Mouse (Mus musculus) neural tube, embryonic 11.5 days (tissue): ENCODE measurements at regions not wholly inside any gene's neighbourhood (a gene's known extent, or its start where the extent isn't known, plus 50 kb on each side); places are given as distances from the start of the nearest gene placed in this dataset.

Source experiments
- ATAC-seq: fragments of 200-750 bp; cut with Nextera tagmentation; 2 replicates; pipeline ENCODE4 v1.8.0; 2017; ENCODE audit warnings: moderate number of reproducible peaks, mild to moderate bottlenecking, moderate TSS enrichment, moderate library complexity; ENCODE audit not compliant: insufficient read depth, low FRiP score, low TSS enrichment
- DNase-seq: peaks from one replicate; pipeline ENCODE4 v3.0.0-alpha.2; 2015; ENCODE audit warnings: low spot score
- H3K27ac ChIP-seq: fragments of 300-500 bp; sonication (generic); 2 replicates; pipeline ENCODE4 v1.5.1; 2014; ENCODE audit warnings: low read depth, mild to moderate bottlenecking, low read length
- H3K27me3 ChIP-seq: fragments of 300-500 bp; sonication (generic); 2 replicates; pipeline ENCODE4 v1.6.1; 2014; ENCODE audit warnings: mild to moderate bottlenecking, low read length, mixed read lengths; ENCODE audit not compliant: control insufficient read depth, insufficient read depth
- H3K36me3 ChIP-seq: fragments of 300-500 bp; sonication (generic); 2 replicates; pipeline ENCODE4 v1.6.1; 2014; ENCODE audit warnings: mild to moderate bottlenecking, low read length, moderate library complexity, mixed read lengths; ENCODE audit not compliant: control insufficient read depth, insufficient read depth
- H3K4me1 ChIP-seq: fragments of 300-500 bp; sonication (generic); 2 replicates; pipeline ENCODE4 v1.6.1; 2014; ENCODE audit warnings: low read length, mixed read lengths; ENCODE audit not compliant: control insufficient read depth, insufficient read depth
- H3K4me2 ChIP-seq: fragments of 300-500 bp; sonication (generic); 2 replicates; pipeline ENCODE4 v1.6.1; 2014; ENCODE audit warnings: low read depth, mild to moderate bottlenecking, moderate library complexity
- H3K4me3 ChIP-seq: fragments of 300-500 bp; sonication (generic); 2 replicates; pipeline ENCODE4 v1.5.1; 2014; ENCODE audit warnings: low read depth, low read length
- H3K9ac ChIP-seq: fragments of 300-500 bp; sonication (generic); 2 replicates; pipeline ENCODE4 v1.6.1; 2014; ENCODE audit warnings: mild to moderate bottlenecking, low read length
- H3K9me3 ChIP-seq: fragments of 300-500 bp; sonication (generic); 2 replicates; pipeline ENCODE4 v1.6.1; 2016; ENCODE audit warnings: low read length; ENCODE audit not compliant: control insufficient read depth
- WGBS: fragments of 180-500 bp; shearing (Covaris S2); extraction: QIAGEN DNeasy Blood & Tissue Kit; methylation state at CpG from one replicate; pipeline ENCODE4 v1.1.7; 2014; 5-methylcytosine and 5-hydroxymethylcytosine counted together

DNA sequence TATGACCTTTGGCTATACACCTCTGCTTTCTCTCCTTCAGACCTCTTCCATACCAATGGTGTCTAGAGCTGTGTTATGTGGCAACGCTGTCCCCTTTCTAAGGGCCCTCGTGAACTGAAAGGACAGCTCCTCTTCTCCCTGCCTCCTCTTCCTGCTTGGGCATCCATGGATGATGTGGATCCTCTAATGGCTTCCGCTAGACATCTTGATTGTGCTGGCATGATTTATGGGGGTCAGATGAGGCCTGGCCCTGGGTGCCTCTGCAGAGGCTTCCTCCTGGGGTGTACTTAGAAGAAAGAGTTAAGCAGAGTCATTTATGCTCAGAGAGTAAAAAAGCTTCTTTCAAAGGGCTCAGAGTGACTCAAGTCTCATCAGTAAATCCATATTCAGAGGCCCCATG is 131.5 kb upstream of the 9630041A04Rik start:
- no peaks in the 10 kb centered on the region for H3K27me3 ChIP-seq
- DNase-seq (peak; percentile 48), ATAC-seq (no peak)
- H3K4me3 ChIP-seq: no peak overlapping the region
- H3K4me1 ChIP-seq: peaks cover 15% of the 10 kb centered on the region
- H3K27ac ChIP-seq: no peak overlapping the region
- H3K36me3 ChIP-seq: no peaks in the 10 kb centered on the region
- no peaks in the 10 kb centered on the region for H3K9me3 ChIP-seq
- WGBS: 9% methylated on average over 3 of the region's 3 CpGs
- no peak overlapping the region for H3K9ac ChIP-seq
- H3K4me2 ChIP-seq: no peak overlapping the region

DNA sequence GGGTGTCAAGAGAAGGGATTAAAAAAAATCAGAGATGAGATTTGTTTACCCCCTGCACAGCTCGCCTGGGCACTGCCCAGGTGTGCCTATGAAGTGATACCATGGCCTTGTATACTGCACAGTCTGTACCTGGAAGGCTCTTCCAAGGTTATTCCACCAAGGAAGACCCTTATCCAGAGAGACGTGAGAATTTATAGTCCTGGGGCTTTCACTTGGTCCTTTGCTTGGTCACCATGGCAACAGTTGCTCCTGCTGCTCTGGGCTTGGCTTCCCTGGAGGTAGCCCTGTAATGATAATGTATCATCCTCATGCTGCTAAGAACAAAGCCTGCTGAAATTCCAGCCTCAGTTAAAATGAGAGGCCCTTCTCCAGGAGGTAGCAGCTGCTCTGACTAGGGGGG is 143.7 kb upstream of the 9630041A04Rik start:
- H3K4me3 ChIP-seq: no peak overlapping the region
- 28% methylated on average over 2 of the region's 2 CpGs for WGBS
- ATAC-seq (peak; percentile 69), DNase-seq (peak; percentile 57)
- H3K9ac ChIP-seq: no peak overlapping the region
- H3K4me1 ChIP-seq: peaks cover 8% of the 10 kb centered on the region
- H3K27ac ChIP-seq: 0 out of 2 replicates have a peak overlapping the region, but pooled peaks have one; percentile 2
- H3K9me3 ChIP-seq: no peaks in the 10 kb centered on the region
- no peaks in the 10 kb centered on the region for H3K36me3 ChIP-seq
- no peaks in the 10 kb centered on the region for H3K27me3 ChIP-seq
- no peak overlapping the region for H3K4me2 ChIP-seq

DNA sequence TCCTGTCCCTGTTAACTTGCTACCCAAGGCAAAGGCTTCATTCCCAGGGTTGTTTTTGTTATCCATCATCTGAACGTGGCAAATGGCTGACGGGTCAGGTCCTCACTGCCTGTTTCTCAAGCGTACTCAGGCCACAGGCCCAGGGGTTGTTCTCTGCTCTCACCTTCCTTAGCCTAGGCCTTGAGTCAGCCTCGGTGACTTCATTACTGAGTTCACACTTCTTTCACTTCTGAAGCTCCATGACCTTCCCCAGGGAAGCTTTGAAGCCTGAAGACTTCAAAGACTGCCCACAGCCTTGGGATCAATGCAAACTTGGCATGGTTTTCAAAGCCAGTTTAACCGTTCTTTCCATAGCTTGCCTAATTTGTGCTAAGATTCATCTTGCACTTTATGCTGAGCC is 145.3 kb upstream of the 9630041A04Rik start:
- no peaks in the 10 kb centered on the region for H3K27me3 ChIP-seq
- peaks cover 8% of the 10 kb centered on the region for H3K4me1 ChIP-seq
- H3K9me3 ChIP-seq: no peaks in the 10 kb centered on the region
- H3K36me3 ChIP-seq: no peaks in the 10 kb centered on the region
- no peak overlapping the region for H3K27ac ChIP-seq
- DNase-seq (no peak), ATAC-seq (no peak)
- WGBS: 61% methylated on average over 5 of the region's 5 CpGs
- no peak overlapping the region for H3K4me2 ChIP-seq
- H3K4me3 ChIP-seq: no peak overlapping the region
- no peak overlapping the region for H3K9ac ChIP-seq

DNA sequence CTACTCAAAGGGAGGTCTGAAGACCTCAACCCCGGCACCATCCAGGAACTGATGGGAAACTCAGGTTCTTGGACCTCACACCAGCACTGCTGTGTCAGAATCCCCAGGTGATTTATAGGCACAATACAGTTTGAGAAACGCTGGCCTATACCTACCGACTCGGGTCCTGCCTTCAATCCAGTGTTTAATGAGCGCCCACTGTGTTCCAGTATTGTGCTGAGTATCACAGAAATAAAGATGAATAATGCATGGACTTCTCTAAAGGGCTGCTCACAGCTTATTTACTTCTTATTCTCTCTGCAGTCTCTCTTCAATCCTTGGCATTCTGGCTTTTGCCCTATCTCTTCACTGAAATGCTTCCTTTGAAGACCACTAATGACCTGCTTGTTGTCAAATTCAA is 146.8 kb upstream of the 9630041A04Rik start:
- H3K9ac ChIP-seq: no peak overlapping the region
- DNase-seq: no peak
- no peaks in the 10 kb centered on the region for H3K27me3 ChIP-seq
- no peaks in the 10 kb centered on the region for H3K36me3 ChIP-seq
- 59% methylated on average over 5 of the region's 5 CpGs for WGBS
- no peaks in the 10 kb centered on the region for H3K9me3 ChIP-seq
- no peak overlapping the region for H3K4me2 ChIP-seq
- peaks cover 8% of the 10 kb centered on the region for H3K4me1 ChIP-seq
- no peak overlapping the region for H3K27ac ChIP-seq
- H3K4me3 ChIP-seq: no peak overlapping the region
- ATAC-seq: no peak

DNA sequence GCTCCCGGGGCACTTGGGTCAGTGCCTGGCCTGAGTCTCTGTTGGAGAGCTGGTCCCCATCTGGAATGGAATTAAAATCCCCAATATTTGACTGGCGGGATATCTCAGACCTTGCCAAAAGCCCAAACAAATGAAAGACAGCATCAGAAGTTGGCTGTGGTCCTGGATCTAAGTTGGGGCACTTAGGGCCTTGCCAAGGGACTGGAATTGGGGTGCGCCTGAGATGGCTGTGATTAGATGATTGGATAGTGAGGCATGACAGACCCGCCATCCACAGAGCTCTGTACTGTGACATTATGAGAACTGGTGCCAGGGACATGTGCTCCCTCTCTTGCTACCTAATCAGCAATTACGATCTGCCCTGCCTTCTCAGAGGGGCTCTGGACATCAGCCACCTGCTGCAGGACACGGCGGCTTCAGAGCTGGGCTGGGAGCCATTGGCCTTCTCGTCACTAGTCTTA is 151.0 kb upstream of the 9630041A04Rik start:
- H3K4me1 ChIP-seq: no peaks in the 10 kb centered on the region
- 92% methylated on average over 8 of the region's 8 CpGs for WGBS
- H3K9me3 ChIP-seq: no peaks in the 10 kb centered on the region
- no peak overlapping the region for H3K4me3 ChIP-seq
- no peaks in the 10 kb centered on the region for H3K36me3 ChIP-seq
- no peak overlapping the region for H3K4me2 ChIP-seq
- ATAC-seq (no peak), DNase-seq (no peak)
- H3K27me3 ChIP-seq: no peaks in the 10 kb centered on the region
- no peak overlapping the region for H3K27ac ChIP-seq
- no peak overlapping the region for H3K9ac ChIP-seq

DNA sequence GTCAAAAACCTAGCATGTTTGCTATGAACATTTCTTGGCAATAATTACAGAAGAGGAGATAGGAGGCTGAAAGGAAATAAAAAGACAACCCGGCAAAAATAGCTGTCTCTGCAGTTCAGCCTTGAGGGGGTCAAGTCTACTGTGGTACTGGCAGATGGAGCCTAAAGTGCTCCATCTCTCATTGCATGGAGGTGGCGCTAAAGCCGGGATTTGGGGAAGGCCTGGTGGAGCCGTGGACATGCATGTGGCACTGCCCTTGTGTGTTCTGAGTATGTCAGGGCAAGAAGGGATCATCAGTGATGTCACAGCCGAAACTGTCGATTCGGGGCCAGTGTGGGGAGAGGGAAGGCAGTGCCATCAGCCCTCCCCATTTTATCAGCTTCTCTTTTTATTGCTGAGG is 161.3 kb upstream of the 9630041A04Rik start:
- Histone ChIP-seq H3K9ac (no peak overlapping the region), H3K27ac (no peak overlapping the region), H3K9me3 (no peaks in the 10 kb centered on the region), H3K4me2 (no peak overlapping the region), H3K4me3 (no peak overlapping the region), H3K4me1 (no peaks in the 10 kb centered on the region), H3K36me3 (no peaks in the 10 kb centered on the region), H3K27me3 (no peaks in the 10 kb centered on the region)
- ATAC-seq (no peak), DNase-seq (no peak)
- 71% methylated on average over 7 of the region's 7 CpGs for WGBS

DNA sequence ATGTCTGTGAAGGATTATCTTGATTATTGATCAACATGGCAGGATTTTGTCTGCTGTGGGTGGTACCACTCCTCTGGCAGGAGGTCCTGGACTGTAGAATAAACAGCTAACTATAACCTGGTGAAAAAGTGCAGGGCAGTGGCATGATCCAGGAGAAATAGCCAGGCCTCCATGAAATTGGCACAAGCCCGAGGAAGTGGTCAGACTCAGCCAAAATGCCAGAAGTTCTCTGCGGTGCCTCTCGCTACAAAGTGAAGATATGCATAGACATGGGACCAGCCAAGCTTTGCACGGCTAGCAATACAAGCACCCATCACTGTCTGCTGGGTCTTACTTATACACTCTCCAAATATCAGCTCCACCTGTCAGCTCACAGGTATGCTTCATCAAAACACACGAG is 167.6 kb upstream of the 9630041A04Rik start:
- H3K4me2 ChIP-seq: no peak overlapping the region
- no peak overlapping the region for H3K4me3 ChIP-seq
- ATAC-seq (no peak), DNase-seq (no peak)
- H3K27ac ChIP-seq: no peak overlapping the region
- H3K36me3 ChIP-seq: no peaks in the 10 kb centered on the region
- no peak overlapping the region for H3K9ac ChIP-seq
- H3K27me3 ChIP-seq: no peaks in the 10 kb centered on the region
- no peaks in the 10 kb centered on the region for H3K9me3 ChIP-seq
- 95% methylated on average over 5 of the region's 5 CpGs for WGBS
- H3K4me1 ChIP-seq: 0 out of 2 replicates have a peak, but pooled peaks cover 3% of the 10 kb centered on the region

DNA sequence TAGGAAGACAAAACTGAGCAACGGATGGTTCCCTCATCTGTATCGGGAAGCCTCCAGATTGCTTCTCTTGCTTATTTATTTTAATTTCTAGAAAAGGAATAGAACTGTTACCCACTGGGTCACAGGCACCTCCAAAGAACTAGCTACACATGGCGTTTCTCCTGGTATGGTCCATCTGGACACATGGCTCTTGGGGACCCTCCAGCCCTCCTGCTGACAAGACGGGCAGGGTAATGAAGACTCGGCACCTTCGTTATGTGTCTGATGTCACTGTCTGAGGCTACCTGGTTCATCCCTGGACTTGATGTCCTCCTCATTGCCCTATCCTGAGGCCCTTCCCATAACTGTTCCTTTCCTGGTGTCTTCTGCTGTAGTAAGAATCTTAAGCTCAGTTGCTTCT is 170.3 kb upstream of the 9630041A04Rik start:
- H3K4me1 ChIP-seq: 0 out of 2 replicates have a peak, but pooled peaks cover 3% of the 10 kb centered on the region
- H3K27ac ChIP-seq: no peak overlapping the region
- H3K9me3 ChIP-seq: no peaks in the 10 kb centered on the region
- no peak for DNase-seq
- no peak overlapping the region for H3K4me3 ChIP-seq
- H3K9ac ChIP-seq: no peak overlapping the region
- no peaks in the 10 kb centered on the region for H3K27me3 ChIP-seq
- H3K4me2 ChIP-seq: no peak overlapping the region
- no peaks in the 10 kb centered on the region for H3K36me3 ChIP-seq
- ATAC-seq: no peak
- 90% methylated on average over 6 of the region's 6 CpGs for WGBS

DNA sequence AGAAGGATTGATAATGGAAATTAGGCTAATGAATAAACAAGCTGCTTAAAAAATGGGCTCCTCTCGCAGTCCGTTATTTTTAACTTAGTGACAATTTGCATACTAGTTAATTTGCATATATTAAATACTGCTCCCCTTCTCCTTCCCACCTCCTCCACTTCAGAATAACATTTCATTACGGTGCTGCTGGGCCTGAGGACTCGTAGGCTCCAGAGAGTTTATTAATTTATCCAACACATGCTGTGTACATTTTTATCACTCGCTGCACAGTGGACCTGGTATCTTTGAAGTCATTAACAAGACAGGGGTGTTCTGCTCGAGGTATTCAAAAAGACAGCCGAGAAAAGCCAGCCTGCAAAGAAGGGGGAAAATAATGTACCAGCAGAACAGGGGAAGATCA is 170.7 kb upstream of the 9630041A04Rik start:
- no peak overlapping the region for H3K4me2 ChIP-seq
- no peaks in the 10 kb centered on the region for H3K9me3 ChIP-seq
- H3K27ac ChIP-seq: no peak overlapping the region
- H3K9ac ChIP-seq: no peak overlapping the region
- H3K27me3 ChIP-seq: no peaks in the 10 kb centered on the region
- WGBS: 64% methylated on average over 7 of the region's 7 CpGs
- H3K4me3 ChIP-seq: no peak overlapping the region
- ATAC-seq (no peak), DNase-seq (no peak)
- 0 out of 2 replicates have a peak, but pooled peaks cover 3% of the 10 kb centered on the region for H3K4me1 ChIP-seq
- no peaks in the 10 kb centered on the region for H3K36me3 ChIP-seq
